9 mouse cellular contexts compared by ENCODE assay signal in genomic region chr3:49755986-49756845, GRCm38 (mm10). TPM values are rescaled to one million over a fixed set of nuclear protein-coding genes. Genes with fewer than 3 reads are reported as not detected.
DNase-seq lines count a peak whose midpoint lies in the region; ATAC-seq and TF ChIP-seq lines count a peak whose summit lies in the region.
"Had no signal": no experiment of that assay in that cellular context is flagged by ENCODE, and none has a peak within 500 bp of the region (broad histone marks: within the 10 kb centered on the region; RNA-seq: fewer than 3 reads in every experiment).

No protein-coding gene starts in this region.

- H3K27ac ChIP-seq in ES-E14 (ENCODE audit: insufficient read depth, low read depth, low read length, poor library complexity, severe bottlenecking): no peak overlapping the region
- peak overlapping the region; percentile 90 for H3K27ac ChIP-seq in gastrocnemius, adult 2 months
- peak overlapping the region; percentile 92 for H3K27ac ChIP-seq in hindbrain, embryonic 15.5 days (replicated peaks)
- no peak overlapping the region for H3K27ac ChIP-seq in liver, embryonic 14.5 days
- H3K27ac ChIP-seq in neural tube, embryonic 14.5 days (ENCODE audit: low read depth, low read length): peak overlapping the region; percentile 81

- H3K4me2 ChIP-seq in hindbrain, embryonic 15.5 days: peak overlapping the region; percentile 93
- H3K4me2 ChIP-seq in liver, embryonic 14.5 days (ENCODE audit: low read depth): peak overlapping the region; percentile 40
- H3K4me2 ChIP-seq in neural tube, embryonic 14.5 days (ENCODE audit: low read depth, low read length): peak overlapping the region; percentile 84

- peak overlapping the region; percentile 36 to 53 for H3K4me3 ChIP-seq in ES-E14 (ENCODE audit: insufficient read depth in 1 of 2, low read depth in 1 of 2, low read length in 2 of 2, poor library complexity in 1 of 2, severe bottlenecking in 1 of 2)
- peak overlapping the region; percentile 88 for H3K4me3 ChIP-seq in gastrocnemius, adult 2 months
- peak overlapping the region; percentile 77 for H3K4me3 ChIP-seq in hindbrain, embryonic 15.5 days
- peak overlapping the region; percentile 38 to 46 for H3K4me3 ChIP-seq in liver, embryonic 14.5 days (ENCODE audit: insufficient read depth in 1 of 2, low read depth in 2 of 2, low read length in 2 of 2)
- peak overlapping the region; percentile 61 for H3K4me3 ChIP-seq in neural tube, embryonic 14.5 days (ENCODE audit: low read depth, low read length)

- under 1% methylated on average over 36 of the region's 36 CpGs for WGBS in hindbrain, embryonic 15.5 days
- 4% methylated on average over 36 of the region's 36 CpGs for WGBS in liver, embryonic 14.5 days (ENCODE audit: insufficient replicate concordance)
- WGBS in neural tube, embryonic 14.5 days: under 1% methylated on average over 36 of the region's 36 CpGs

- DNase-seq in ES-E14 (ENCODE audit: low read depth, low spot score): no peak
- DNase-seq in adrenal gland, postnatal 25 days: peak; percentile 11
- peak; percentile 60 for DNase-seq in gastrocnemius, adult 2 months
- DNase-seq in liver, embryonic 14.5 days (ENCODE audit: low read depth in 3 of 3, low spot score in 3 of 3): no peak
- no peak for DNase-seq in spleen, adult 12 weeks (ENCODE audit: low spot score)
- no peak for DNase-seq in c-Kit-positive CD71-positive TER-119-positive erythroid progenitor cells, embryonic 14.5 days (ENCODE audit: low spot score)

- H3K4me1 ChIP-seq in ES-E14 (ENCODE audit: control insufficient read depth in 2 of 2, insufficient read depth in 2 of 2, low read length in 2 of 2, poor library complexity in 1 of 2): peaks cover 0 to 3% of the 10 kb centered on the region in 2 experiments; a peak in 1 of 4 replicates
- H3K4me1 ChIP-seq in hindbrain, embryonic 15.5 days (replicated peaks): peaks cover 30% of the 10 kb centered on the region
- no peaks in the 10 kb centered on the region for H3K4me1 ChIP-seq in liver, embryonic 14.5 days (replicated peaks; ENCODE audit: control insufficient read depth in 2 of 2, insufficient read depth in 2 of 2, low read length in 1 of 2)
- peaks cover 6% of the 10 kb centered on the region; the same call in 1 of the 2 replicates for H3K4me1 ChIP-seq in neural tube, embryonic 14.5 days (ENCODE audit: control insufficient read depth, insufficient read depth, low read length)

- ATAC-seq in hindbrain, embryonic 15.5 days (ENCODE audit: low FRiP score, low read depth): no peak
- no peak for ATAC-seq in liver, embryonic 14.5 days (ENCODE audit: insufficient read depth)
- ATAC-seq in neural tube, embryonic 14.5 days (ENCODE audit: low read depth): peak; percentile 10; the same call in 1 of the 2 replicates

- no peaks in the 10 kb centered on the region for H3K9me3 ChIP-seq in ES-E14 (ENCODE audit: control insufficient read depth, insufficient read depth, low read depth, low read length)
- no peaks in the 10 kb centered on the region for H3K9me3 ChIP-seq in hindbrain, embryonic 15.5 days
- H3K9me3 ChIP-seq in liver, embryonic 14.5 days (ENCODE audit: control insufficient read depth, low read length): no peaks in the 10 kb centered on the region
- no peaks in the 10 kb centered on the region for H3K9me3 ChIP-seq in neural tube, embryonic 14.5 days (ENCODE audit: control insufficient read depth, low read length)

- TF ChIP-seq CTCF in gastrocnemius, adult 2 months (IDR thresholded peaks at IDR 0.05): peak; percentile 44
- TF ChIP-seq CTCF in liver, embryonic 14.5 days (IDR thresholded peaks at IDR 0.05; ENCODE audit: low read depth): no peak

- intact Hi-C loops in gastrocnemius, adult 2 months (cut with DNase I): loop anchor here (10.0 kb wide), 1 partner anchor 159 kb away; no protein-coding TSS in a partner anchor

- H3K36me3 ChIP-seq in ES-E14 (ENCODE audit: control insufficient read depth, insufficient read depth, low read length, poor library complexity, severe bottlenecking): no peaks in the 10 kb centered on the region
- no peaks in the 10 kb centered on the region for H3K36me3 ChIP-seq in hindbrain, embryonic 15.5 days
- H3K36me3 ChIP-seq in liver, embryonic 14.5 days (replicated peaks; ENCODE audit: control insufficient read depth, insufficient read depth, low read depth): no peaks in the 10 kb centered on the region
- H3K36me3 ChIP-seq in neural tube, embryonic 14.5 days (ENCODE audit: control insufficient read depth, insufficient read depth, low read length): no peaks in the 10 kb centered on the region

- in situ Hi-C loops in ES-E14 (cut with MboI; ENCODE audit: low sequenced_read_pairs in 2 of 2, unreplicated experiment in 2 of 2): no loop called here

- no peaks in the 10 kb centered on the region for H3K27me3 ChIP-seq in hindbrain, embryonic 15.5 days
- peaks cover 22% of the 10 kb centered on the region for H3K27me3 ChIP-seq in liver, embryonic 14.5 days (ENCODE audit: control insufficient read depth, insufficient read depth, low read length)
- no peaks in the 10 kb centered on the region for H3K27me3 ChIP-seq in neural tube, embryonic 14.5 days (ENCODE audit: control insufficient read depth, insufficient read depth, low read length)

- no peak for TF ChIP-seq EP300 in liver, embryonic 14.5 days (IDR thresholded peaks at IDR 0.05; ENCODE audit: low read depth)

- H3K9ac ChIP-seq in ES-E14 (ENCODE audit: insufficient read depth, low read depth, low read length, poor library complexity, severe bottlenecking): no peak overlapping the region
- H3K9ac ChIP-seq in hindbrain, embryonic 15.5 days: peak overlapping the region; percentile 64
- no peak overlapping the region for H3K9ac ChIP-seq in liver, embryonic 14.5 days (replicated peaks)
- H3K9ac ChIP-seq in neural tube, embryonic 14.5 days (replicated peaks; ENCODE audit: low read depth, low read length): peak overlapping the region; percentile 68

TF ChIP-seq in ES-E14, 5 proteins besides CTCF, POLR2A, EP300 and RAD21:
- TF ChIP-seq ZNF384 (IDR thresholded peaks at IDR 0.05; ENCODE audit: low read depth, low read length) (no peak), ZC3H11A (IDR thresholded peaks at IDR 0.05; ENCODE audit: borderline replicate concordance, low read depth, low read length) (no peak), HCFC1 (IDR thresholded peaks at IDR 0.05; ENCODE audit: borderline replicate concordance, insufficient read depth, low read length) (no peak), CHD2 (IDR thresholded peaks at IDR 0.05; ENCODE audit: low read depth, low read length) (no peak), MAFK (IDR thresholded peaks at IDR 0.05; ENCODE audit: insufficient read depth, low read depth, low read length) (no peak)

RNA-seq across cellular contexts. Expression of gene Pcdh18, which starts 0.9 kb away (rescaled TPM):
- total RNA-seq in ES-E14 (2012; rRNA removed): 3.7 and 14.2 TPM in 2 replicates
- total RNA-seq in adrenal gland, postnatal 25 days (2021): 7.2 and 7.7 TPM in 2 replicates
- 1 to 10 TPM; 2.2 to 2.5 TPM for total RNA-seq in gastrocnemius, adult 2 months (2021)
- 26.5 and 28.7 TPM in 2 replicates for polyA plus RNA-seq in hindbrain, embryonic 15.5 days (2015; fragmentation: Nextera tagmentation; extraction: Ambion mirVana)
- 0.63 and 0.99 TPM in 2 replicates for polyA plus RNA-seq in liver, embryonic 14.5 days (2012; rRNA removed)
- polyA plus RNA-seq in liver, embryonic 14.5 days (2014; fragmentation: Nextera tagmentation; extraction: Ambion mirVana): 1.2 and 1.7 TPM in 2 replicates
- 23.3 and 34.2 TPM in 2 replicates for polyA plus RNA-seq in neural tube, embryonic 14.5 days (2014; fragmentation: Nextera tagmentation; extraction: Ambion mirVana)
- total RNA-seq: common myeloid progenitor, adult 5-6 weeks had no signal

Comparison
In these comparisons a context has a peak if more than half of its experiments do, and no peak if none do; other contexts are left out.
1. DNase-seq: peak in adrenal gland, postnatal 25 days (single experiment) and gastrocnemius, adult 2 months (single experiment); none in ES-E14 (single experiment), liver, embryonic 14.5 days (0 of 3), spleen, adult 12 weeks (single experiment) and c-Kit-positive CD71-positive TER-119-positive erythroid progenitor cells, embryonic 14.5 days (single experiment).
2. H3K27ac ChIP-seq: peak in gastrocnemius, adult 2 months (single experiment), hindbrain, embryonic 15.5 days (single experiment) and neural tube, embryonic 14.5 days (single experiment); none in ES-E14 (single experiment) and liver, embryonic 14.5 days (single experiment).
3. H3K9ac ChIP-seq: peak in hindbrain, embryonic 15.5 days (single experiment) and neural tube, embryonic 14.5 days (single experiment); none in ES-E14 (single experiment) and liver, embryonic 14.5 days (single experiment).
4. H3K4me2 ChIP-seq: peak in every context shown above with its lines; median percentile 93 in hindbrain, embryonic 15.5 days; 84 in neural tube, embryonic 14.5 days; 40 in liver, embryonic 14.5 days.
5. Peak in every context shown above with its lines, with median percentiles within 50 percentile points of each other: H3K4me3 ChIP-seq.